Mouse (Mus musculus) mouse embryonic stem cell (cell line): ENCODE measurements around the gene Usp2.

ENCODE experiments used
- in situ Hi-C, 2 experiments: fragments of 300-500 bp; cut with MboI; formaldehyde crosslinking; loops; 1 replicate in 1 of 2; 3 replicates in 1 of 2; pipeline ENCODE4 v1.14.3; 2019 to 2020; ENCODE audit warnings: low sequenced_read_pairs in 2 of 2, low pct_unique_long_range_greater_than_20kb in 1 of 2, mixed read lengths in 1 of 2; ENCODE audit not compliant: unreplicated experiment in 1 of 2

Usp2 gene

GRCm38 (mm10) chr9:44066785-44067225 is at the start of gene Usp2:
Usp2 (plus strand) TSS chr9:44067021.
- in situ Hi-C loops: no loop called here

- in situ Hi-C loops: no loop called here
Measured at GRCm38 (mm10) chr9:44017846-44018245, 49.0 kb upstream of the Usp2 start.

GRCm38 (mm10) chr9:44020001-44020400 is 46.8 kb upstream of the Usp2 start:
- in situ Hi-C loops: no loop called here

GRCm38 (mm10) chr9:44022100-44022847 is 44.5 kb upstream of the Usp2 start:
- in situ Hi-C loops: no loop called here

GRCm38 (mm10) chr9:44024096-44024495 is 42.7 kb upstream of the Usp2 start:
- in situ Hi-C loops: no loop called here

- in situ Hi-C loops: no loop called here
Measured at GRCm38 (mm10) chr9:44029580-44030236, 37.1 kb upstream of the Usp2 start.

- in situ Hi-C loops: no loop called here
Measured at GRCm38 (mm10) chr9:44030646-44031045, 36.2 kb upstream of the Usp2 start.

GRCm38 (mm10) chr9:44031079-44031478 is 35.7 kb upstream of the Usp2 start:
- in situ Hi-C loops: no loop called here

- in situ Hi-C loops: no loop called here
Measured at GRCm38 (mm10) chr9:44031946-44032345, 34.9 kb upstream of the Usp2 start.

- in situ Hi-C loops: no loop called here
Measured at GRCm38 (mm10) chr9:44033317-44033716, 33.5 kb upstream of the Usp2 start.

- in situ Hi-C loops: no loop called here
Measured at GRCm38 (mm10) chr9:44033957-44034727, 32.7 kb upstream of the Usp2 start.

- in situ Hi-C loops: no loop called here
Measured at GRCm38 (mm10) chr9:44037106-44037505, 29.7 kb upstream of the Usp2 start.

GRCm38 (mm10) chr9:44041511-44042395 is 25.1 kb upstream of the Usp2 start:
- in situ Hi-C loops: no loop called here

- in situ Hi-C loops: no loop called here
Measured at GRCm38 (mm10) chr9:44042396-44042680, 24.5 kb upstream of the Usp2 start.

- in situ Hi-C loops: no loop called here
Measured at GRCm38 (mm10) chr9:44042836-44043707, 23.7 kb upstream of the Usp2 start, which contains the start of gene Thy1. Thy1 (plus strand) TSS chr9:44043384.

GRCm38 (mm10) chr9:44043708-44044425 is 23.0 kb upstream of the Usp2 start:
- in situ Hi-C loops: no loop called here
